Mouse (Mus musculus): ENCODE measurements at regions not wholly inside any gene's neighbourhood (a gene's known extent, or its start where the extent isn't known, plus 50 kb on each side); places are given as distances from the start of the nearest gene placed in this dataset.

DNA sequence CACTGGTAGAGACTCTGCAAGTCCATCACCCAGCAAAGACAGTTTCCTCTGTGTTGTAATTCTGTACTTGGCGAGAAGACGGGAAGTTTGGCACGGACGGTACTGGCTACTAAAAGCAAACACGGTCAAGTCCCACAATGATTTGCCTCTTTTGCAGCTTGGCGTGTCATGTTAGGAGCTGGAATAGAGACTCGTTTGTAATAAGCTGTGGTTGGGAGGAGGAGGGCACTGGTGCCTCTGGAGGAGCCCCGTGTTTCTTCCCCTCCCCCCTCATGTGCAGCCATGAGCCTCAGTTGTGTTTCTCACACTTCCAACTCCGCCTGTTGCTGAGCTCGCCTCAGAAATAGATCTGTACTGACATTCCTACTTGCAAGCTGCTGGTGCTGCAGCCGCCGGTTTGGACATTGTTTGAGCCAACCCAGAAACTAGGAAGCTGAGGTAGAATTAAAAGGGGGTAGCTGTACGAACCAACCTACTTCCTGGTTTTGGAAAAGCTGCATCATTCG, 236.8 kb upstream of the Prickle1 start:
- Histone ChIP-seq H3K27me3 (replicated peaks) (no peaks in the 10 kb centered on the region), H3K4me1 (peaks cover 18% of the 10 kb centered on the region), H3K4me3 (replicated peaks) (no peak overlapping the region), H3K36me3 (replicated peaks; ENCODE audit: low read length) (no peaks in the 10 kb centered on the region), H3K9me3 (peaks cover 12% of the 10 kb centered on the region)
- TF ChIP-seq GATA1 (IDR thresholded peaks at IDR 0.05; ENCODE audit: borderline replicate concordance, low read length): no peak
- TF ChIP-seq FLI1 (IDR thresholded peaks at IDR 0.05; ENCODE audit: low read length): no peak

DNA sequence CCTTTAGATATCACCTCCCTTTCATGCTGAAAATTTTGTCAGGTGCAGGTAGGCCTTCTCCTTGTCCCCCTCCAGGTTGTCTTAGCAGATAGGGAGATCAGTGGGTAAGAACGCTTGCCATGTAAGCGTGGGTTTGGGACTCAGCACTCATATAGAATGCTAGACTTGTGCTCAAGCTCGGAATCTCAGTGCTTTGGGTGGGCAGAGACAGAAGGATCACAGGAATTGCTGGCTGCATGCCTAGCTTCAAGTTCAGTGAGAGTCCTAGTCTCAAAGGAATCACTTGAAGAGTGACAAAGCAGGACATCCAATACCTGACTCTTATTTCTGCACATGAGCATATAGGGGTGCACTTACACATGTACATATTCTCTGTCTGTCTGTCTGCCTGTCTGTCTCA, 235.5 kb upstream of the Prickle1 start:
- no peaks in the 10 kb centered on the region for H3K36me3 ChIP-seq (replicated peaks; ENCODE audit: low read length)
- no peak for TF ChIP-seq GATA1 (IDR thresholded peaks at IDR 0.05; ENCODE audit: borderline replicate concordance, low read length)
- no peak for TF ChIP-seq FLI1 (IDR thresholded peaks at IDR 0.05; ENCODE audit: low read length)

GRCm38 (mm10) chr15:93824729-93825694, 229.3 kb upstream of the Prickle1 start:
- Histone ChIP-seq H3K9me3 (peaks cover 3% of the 10 kb centered on the region; the same call in 1 of the 2 replicates), H3K36me3 (replicated peaks; ENCODE audit: low read length) (no peaks in the 10 kb centered on the region), H3K27me3 (replicated peaks) (peaks cover 5% of the 10 kb centered on the region), H3K4me1 (peaks cover 16% of the 10 kb centered on the region), H3K4me3 (replicated peaks) (peak overlapping the region; percentile 79)
- no peak for TF ChIP-seq FLI1 (IDR thresholded peaks at IDR 0.05; ENCODE audit: low read length)
- TF ChIP-seq GATA1 (IDR thresholded peaks at IDR 0.05; ENCODE audit: borderline replicate concordance, low read length): no peak

More for the DNA sequence above, 235.5 kb upstream of the Prickle1 start:
- H3K9me3 ChIP-seq: peaks cover 12% of the 10 kb centered on the region
- H3K4me3 ChIP-seq (replicated peaks): no peak overlapping the region
- H3K4me1 ChIP-seq: peaks cover 13% of the 10 kb centered on the region
- H3K27me3 ChIP-seq (replicated peaks): peaks cover 2% of the 10 kb centered on the region

DNA sequence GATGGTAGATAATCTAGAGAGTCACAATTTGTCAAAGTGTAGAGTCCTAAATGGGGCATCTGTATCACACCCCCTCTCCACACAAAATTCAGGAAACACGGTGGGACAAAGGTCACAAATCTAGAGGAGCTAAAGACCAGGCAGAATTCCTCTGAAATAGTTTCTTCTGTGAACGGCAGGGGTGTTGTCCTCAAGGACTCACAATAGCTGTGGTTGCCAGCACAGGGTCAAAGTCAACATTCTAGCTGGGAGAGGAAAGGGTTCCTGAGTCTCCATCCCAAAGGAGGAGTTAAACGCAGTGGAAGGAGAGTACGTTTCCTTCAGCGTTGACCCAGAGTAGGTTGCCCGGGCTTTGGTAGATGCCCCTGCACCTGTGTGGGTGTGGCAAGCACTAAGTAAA, 225.5 kb upstream of the Prickle1 start:
- no peaks in the 10 kb centered on the region for H3K36me3 ChIP-seq (replicated peaks; ENCODE audit: low read length)
- no peak for TF ChIP-seq FLI1 (IDR thresholded peaks at IDR 0.05; ENCODE audit: low read length)
- no peak for TF ChIP-seq GATA1 (IDR thresholded peaks at IDR 0.05; ENCODE audit: borderline replicate concordance, low read length)
- H3K4me3 ChIP-seq (replicated peaks): no peak overlapping the region
- H3K9me3 ChIP-seq: peaks cover 6% of the 10 kb centered on the region
- peaks cover 16% of the 10 kb centered on the region for H3K4me1 ChIP-seq
- peaks cover 5% of the 10 kb centered on the region for H3K27me3 ChIP-seq (replicated peaks)

DNA sequence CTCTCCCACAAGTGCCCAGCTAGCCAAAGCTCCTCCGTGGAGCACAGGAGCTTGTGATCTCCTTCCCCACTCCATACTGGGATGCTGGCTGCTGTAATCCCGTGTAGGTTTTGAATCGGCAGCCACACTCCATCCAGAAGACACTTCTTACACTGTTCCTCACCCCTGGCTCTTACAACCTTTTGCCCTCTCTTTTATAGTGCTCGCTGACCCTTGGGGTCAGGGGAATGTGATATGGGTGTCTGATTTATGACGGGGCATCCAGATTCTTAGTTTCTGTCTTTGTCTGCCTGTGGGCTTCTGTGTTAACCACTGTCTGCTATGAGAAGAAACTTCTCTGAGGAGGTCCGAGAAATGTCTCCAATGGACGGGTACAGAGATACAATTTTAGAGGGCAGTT, 216.3 kb upstream of the Prickle1 start:
- TF ChIP-seq FLI1 (IDR thresholded peaks at IDR 0.05; ENCODE audit: low read length) (no peak), GATA1 (IDR thresholded peaks at IDR 0.05; ENCODE audit: borderline replicate concordance, low read length) (no peak)
- peaks cover 16% of the 10 kb centered on the region for H3K9me3 ChIP-seq
- 0 out of 2 replicates have a peak, but pooled peaks cover 7% of the 10 kb centered on the region for H3K4me1 ChIP-seq
- no peaks in the 10 kb centered on the region for H3K36me3 ChIP-seq (replicated peaks; ENCODE audit: low read length)
- H3K4me3 ChIP-seq (replicated peaks): no peak overlapping the region
- peaks cover 1% of the 10 kb centered on the region for H3K27me3 ChIP-seq (replicated peaks)

- no peaks in the 10 kb centered on the region for H3K36me3 ChIP-seq (replicated peaks; ENCODE audit: low read length)
- no peaks in the 10 kb centered on the region for H3K27me3 ChIP-seq (replicated peaks)
- TF ChIP-seq FLI1 (IDR thresholded peaks at IDR 0.05; ENCODE audit: low read length) (no peak), GATA1 (IDR thresholded peaks at IDR 0.05; ENCODE audit: borderline replicate concordance, low read length) (no peak)
- 0 out of 2 replicates have a peak, but pooled peaks cover 7% of the 10 kb centered on the region for H3K4me1 ChIP-seq
- no peaks in the 10 kb centered on the region for H3K9me3 ChIP-seq
- H3K4me3 ChIP-seq (replicated peaks): no peak overlapping the region
Measured at GRCm38 (mm10) chr15:93807993-93808392, 212.3 kb upstream of the Prickle1 start.

- Histone ChIP-seq H3K4me3 (replicated peaks) (no peak overlapping the region), H3K36me3 (replicated peaks; ENCODE audit: low read length) (no peaks in the 10 kb centered on the region), H3K4me1 (0 out of 2 replicates have a peak, but pooled peaks cover 7% of the 10 kb centered on the region), H3K27me3 (replicated peaks) (no peaks in the 10 kb centered on the region), H3K9me3 (no peaks in the 10 kb centered on the region)
- no peak for TF ChIP-seq FLI1 (IDR thresholded peaks at IDR 0.05; ENCODE audit: low read length)
Measured at GRCm38 (mm10) chr15:93807505-93807904, 211.8 kb upstream of the Prickle1 start.

DNA sequence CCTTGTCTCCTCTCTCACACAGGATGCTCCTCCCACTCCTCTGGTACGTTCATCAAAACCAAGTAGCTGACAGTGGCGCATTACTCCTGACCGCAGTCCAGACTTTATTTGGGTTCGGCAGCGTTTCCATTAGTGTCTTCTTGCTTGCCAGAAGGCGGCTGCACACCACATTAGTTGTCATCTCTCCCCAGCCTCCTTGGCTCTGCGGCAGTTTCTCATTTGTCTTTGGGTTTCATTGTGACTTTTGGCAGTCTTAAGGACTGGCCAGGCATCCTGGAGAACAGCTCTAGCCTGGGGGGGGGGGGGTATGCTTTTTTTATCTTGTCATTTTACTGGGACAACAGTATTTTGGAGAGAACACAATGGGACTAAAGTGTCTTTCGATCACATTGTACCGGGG, 209.0 kb upstream of the Prickle1 start:
- Histone ChIP-seq H3K4me1 (0 out of 2 replicates have a peak, but pooled peaks cover 4% of the 10 kb centered on the region), H3K9me3 (no peaks in the 10 kb centered on the region), H3K36me3 (replicated peaks; ENCODE audit: low read length) (no peaks in the 10 kb centered on the region), H3K4me3 (replicated peaks) (no peak overlapping the region), H3K27me3 (replicated peaks) (no peaks in the 10 kb centered on the region)
- TF ChIP-seq GATA1 (IDR thresholded peaks at IDR 0.05; ENCODE audit: borderline replicate concordance, low read length): no peak
- TF ChIP-seq FLI1 (IDR thresholded peaks at IDR 0.05; ENCODE audit: low read length): no peak

- peaks cover 14% of the 10 kb centered on the region; the same call in 1 of the 2 replicates for H3K9me3 ChIP-seq
- H3K4me3 ChIP-seq (replicated peaks): no peak overlapping the region
- no peak for TF ChIP-seq GATA1 (IDR thresholded peaks at IDR 0.05; ENCODE audit: borderline replicate concordance, low read length)
- TF ChIP-seq FLI1 (IDR thresholded peaks at IDR 0.05; ENCODE audit: low read length): no peak
- no peaks in the 10 kb centered on the region for H3K36me3 ChIP-seq (replicated peaks; ENCODE audit: low read length)
- H3K27me3 ChIP-seq (replicated peaks): no peaks in the 10 kb centered on the region
- peaks cover 13% of the 10 kb centered on the region for H3K4me1 ChIP-seq
Measured at GRCm38 (mm10) chr15:93790531-93790930, 194.8 kb upstream of the Prickle1 start.

DNA sequence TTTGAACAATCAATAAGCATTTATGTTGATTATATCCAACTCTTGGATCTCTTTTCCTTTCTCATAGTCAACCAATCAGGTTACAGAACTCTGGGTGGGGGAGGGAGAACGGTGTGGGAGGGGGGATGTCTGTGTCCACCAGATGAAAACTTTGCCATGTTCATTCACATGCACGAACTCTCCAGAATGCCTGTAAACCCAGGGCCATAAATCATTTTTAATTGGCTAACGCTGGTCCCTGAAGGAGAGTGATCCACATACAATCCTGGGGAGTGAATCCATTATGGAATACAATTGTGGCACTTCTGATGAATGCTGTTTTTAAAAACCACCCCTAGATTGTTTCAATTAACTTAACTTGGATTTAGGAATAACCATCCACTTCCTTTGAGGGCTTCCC, 194.1 kb upstream of the Prickle1 start:
- Histone ChIP-seq H3K4me1 (peaks cover 13% of the 10 kb centered on the region), H3K36me3 (replicated peaks; ENCODE audit: low read length) (no peaks in the 10 kb centered on the region), H3K9me3 (peaks cover 13% of the 10 kb centered on the region; the same call in 1 of the 2 replicates), H3K4me3 (replicated peaks) (no peak overlapping the region), H3K27me3 (replicated peaks) (peaks cover 2% of the 10 kb centered on the region)
- TF ChIP-seq GATA1 (IDR thresholded peaks at IDR 0.05; ENCODE audit: borderline replicate concordance, low read length) (no peak), FLI1 (IDR thresholded peaks at IDR 0.05; ENCODE audit: low read length) (no peak)
